Mouse (Mus musculus): ENCODE data around the gene Ccdc54.

The Ccdc54 gene

GRCm38 (mm10) chr16:50591054-50591453, at the start of gene Ccdc54:
Gene Ccdc54 (minus strand): TSS chr16:50591154.
- no peak for DNase-seq (ENCODE audit: low spot score in 2 of 2)

DNA sequence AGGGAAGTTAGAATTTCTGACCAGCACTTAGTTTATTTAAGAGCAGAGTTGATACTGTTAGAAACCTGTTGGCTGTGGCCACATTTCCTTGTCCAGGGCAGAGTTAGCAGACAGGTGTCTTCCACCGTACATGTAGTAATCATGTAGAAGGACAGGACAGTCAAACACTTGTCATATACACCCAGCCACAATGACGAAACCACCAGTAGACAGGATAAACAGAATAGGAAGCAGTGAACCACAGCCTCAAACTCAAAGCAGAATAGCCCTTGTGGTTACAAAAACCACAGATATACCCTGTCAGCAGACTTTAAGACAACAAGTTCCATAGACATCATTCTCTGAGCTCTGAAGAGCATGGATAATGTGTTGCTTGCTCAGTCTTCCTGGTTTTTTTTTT, 41.6 kb upstream of the Ccdc54 start:
- DNase-seq (ENCODE audit: low spot score in 2 of 2) = no peak

DNA sequence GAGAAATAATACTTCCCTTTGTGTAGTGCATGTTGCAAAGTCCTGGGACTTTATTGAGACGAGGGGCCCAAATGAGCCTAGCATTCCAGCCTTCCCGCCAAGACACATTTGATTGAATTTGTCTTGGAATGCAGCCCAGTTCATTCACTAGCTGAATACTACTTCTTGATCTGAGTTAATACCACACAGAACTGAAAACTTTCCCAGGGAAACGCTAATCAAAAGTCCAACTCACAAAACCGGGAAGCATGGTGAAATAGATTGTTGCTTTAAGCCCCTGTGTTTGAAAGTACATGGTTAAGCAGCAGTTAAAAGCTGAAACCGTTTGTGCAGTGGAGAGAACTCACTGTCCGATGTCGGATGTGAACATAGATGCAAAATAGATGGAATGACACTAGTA, 24.6 kb upstream of the Ccdc54 start:
- DNase-seq (ENCODE audit: low spot score in 2 of 2) = no peak

DNA sequence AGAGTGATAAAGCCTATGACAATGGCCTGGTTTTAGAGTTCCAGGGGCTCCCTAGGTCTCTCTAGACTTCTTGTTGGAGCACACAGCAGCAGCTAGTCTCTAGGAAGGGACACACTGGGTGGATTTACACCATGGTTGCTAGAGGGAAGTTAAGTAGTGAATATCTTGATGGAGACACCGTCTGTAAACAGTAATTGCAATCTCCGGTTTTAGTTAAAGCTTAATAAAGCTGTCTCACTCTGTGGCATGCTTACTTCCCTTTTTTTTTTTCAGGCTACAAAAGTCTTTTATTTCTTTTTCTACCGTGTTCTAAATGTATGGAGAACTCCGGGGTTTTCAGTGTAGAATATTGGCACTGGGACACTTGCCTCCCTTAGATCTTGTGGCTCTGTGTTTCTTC, 22.0 kb upstream of the Ccdc54 start:
- DNase-seq (ENCODE audit: low spot score in 2 of 2) = no peak

DNA sequence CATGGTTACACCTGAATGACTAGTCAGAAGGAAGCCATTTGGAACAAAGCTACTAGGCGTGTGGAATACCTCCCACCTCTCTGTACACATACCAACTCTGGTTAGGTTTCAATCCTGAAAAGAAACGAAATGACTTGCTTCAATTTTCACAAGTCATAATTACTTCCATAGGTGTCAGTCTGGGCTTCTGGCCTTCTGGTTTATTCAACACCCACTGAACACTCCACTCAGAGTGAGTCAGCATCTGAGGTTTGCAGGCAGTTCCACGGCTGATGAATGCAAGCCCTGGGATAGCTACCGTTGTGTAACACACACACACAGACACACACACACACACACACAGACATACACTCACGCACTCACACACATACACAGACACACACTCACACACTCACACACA, 19.6 kb upstream of the Ccdc54 start:
- DNase-seq (ENCODE audit: low spot score in 2 of 2) = peak; percentile 51 to 73

DNA sequence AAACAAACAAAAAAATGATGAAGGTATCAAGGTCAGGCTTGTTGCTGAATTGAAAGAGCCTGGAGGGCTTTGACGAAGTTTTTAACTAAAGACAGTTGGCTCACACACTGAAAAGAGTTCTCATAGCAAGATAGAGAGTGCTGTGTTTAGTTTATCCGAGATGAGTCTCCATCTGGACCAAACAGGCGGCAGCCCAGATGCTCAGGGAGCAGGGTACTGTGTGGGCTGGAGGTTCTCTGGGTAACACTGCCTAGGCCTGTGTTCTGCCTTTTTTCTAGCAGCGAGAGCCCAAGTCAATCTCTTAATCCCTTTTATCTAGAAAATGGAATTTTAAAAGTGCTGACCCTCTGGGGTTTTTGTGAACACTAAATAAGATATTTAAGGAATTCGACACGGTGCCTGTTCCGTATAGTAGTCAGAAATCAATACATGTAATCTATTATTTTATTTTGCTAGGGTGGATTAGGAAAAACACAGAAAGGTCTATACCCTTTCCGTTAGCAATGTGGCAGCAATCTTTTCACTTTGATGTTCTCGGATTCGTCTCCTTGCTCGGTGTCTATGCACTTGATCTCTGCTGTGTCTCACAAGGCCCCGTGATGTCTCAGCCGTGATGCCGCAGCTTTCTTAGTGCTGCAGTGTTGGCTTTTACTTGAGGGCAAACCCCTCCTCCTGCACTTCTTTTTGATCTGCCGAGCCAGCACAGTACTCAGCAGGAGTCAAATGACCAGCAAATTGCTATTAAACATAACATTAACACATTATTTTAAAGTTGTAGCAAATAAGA, 17.0 kb upstream of the Ccdc54 start:
- no peak for DNase-seq (ENCODE audit: low spot score in 2 of 2)

- DNase-seq (ENCODE audit: low spot score in 2 of 2) = no peak
Observed at GRCm38 (mm10) chr16:50604826-50605225, 13.9 kb upstream of the Ccdc54 start.

DNA sequence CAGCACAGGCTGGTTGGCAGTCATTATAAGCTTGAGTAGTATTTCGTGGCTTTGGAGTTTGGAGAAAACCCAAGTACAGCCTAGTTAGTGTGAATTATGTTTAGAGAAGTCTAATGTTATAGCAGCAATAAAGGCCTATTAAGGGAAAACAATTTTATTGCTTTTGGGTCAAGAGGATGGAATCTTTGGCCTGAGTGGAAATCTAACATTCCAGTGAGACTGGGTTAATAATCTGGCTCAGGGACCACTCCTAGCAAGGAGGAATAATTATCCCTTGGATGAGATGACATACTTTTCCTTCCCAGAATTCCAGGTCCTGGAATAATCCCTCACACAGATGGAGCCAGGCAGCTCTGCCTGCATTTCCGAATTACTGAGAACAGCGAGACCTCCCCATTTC, 11.0 kb upstream of the Ccdc54 start:
- no peak for DNase-seq (ENCODE audit: low spot score in 2 of 2)

DNA sequence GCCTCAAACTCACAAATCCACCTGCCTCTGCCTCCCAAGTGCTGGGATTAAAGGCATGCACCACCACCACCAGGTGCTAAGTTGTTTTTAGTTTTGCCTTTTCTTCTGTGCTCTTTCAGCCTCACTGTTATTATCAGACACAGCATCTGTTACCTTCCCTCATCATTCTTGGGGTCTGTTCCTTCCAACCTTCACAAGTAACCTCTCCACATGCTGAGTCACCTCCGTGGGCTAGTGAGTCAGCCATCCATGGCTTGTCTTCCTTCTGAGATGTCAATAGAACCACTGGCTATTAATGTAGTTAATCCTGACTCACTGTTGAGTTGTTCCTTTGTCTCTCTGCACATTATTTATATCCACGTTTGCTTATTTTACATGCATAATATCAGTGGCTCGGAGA, 9.7 kb upstream of the Ccdc54 start:
- no peak for DNase-seq (ENCODE audit: low spot score in 2 of 2)

- DNase-seq (ENCODE audit: low spot score in 2 of 2) = no peak
Observed at GRCm38 (mm10) chr16:50596679-50597078, 5.7 kb upstream of the Ccdc54 start.

DNA sequence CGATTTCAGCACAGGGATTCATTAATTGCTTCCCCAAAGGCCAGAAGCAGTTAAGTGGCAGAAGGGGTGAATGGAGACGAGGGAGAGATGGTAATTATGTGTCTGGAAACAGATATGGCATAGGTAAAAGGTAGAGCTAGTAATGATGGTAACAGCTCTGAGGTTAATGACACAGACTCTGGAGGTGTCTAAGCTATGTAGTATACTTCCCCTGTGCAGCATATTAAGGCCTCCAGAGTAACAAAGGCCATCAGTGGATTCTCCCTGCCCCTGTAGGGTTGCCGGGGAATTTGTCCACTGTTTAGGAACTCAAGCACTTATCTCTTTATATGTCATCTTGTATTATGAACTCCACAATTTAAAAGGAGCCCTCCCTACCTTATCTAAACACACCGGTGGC, 5.2 kb upstream of the Ccdc54 start:
- no peak for DNase-seq (ENCODE audit: low spot score in 2 of 2)

- no peak for DNase-seq (ENCODE audit: low spot score in 2 of 2)
Observed at GRCm38 (mm10) chr16:50594876-50595275, 3.9 kb upstream of the Ccdc54 start.

DNA sequence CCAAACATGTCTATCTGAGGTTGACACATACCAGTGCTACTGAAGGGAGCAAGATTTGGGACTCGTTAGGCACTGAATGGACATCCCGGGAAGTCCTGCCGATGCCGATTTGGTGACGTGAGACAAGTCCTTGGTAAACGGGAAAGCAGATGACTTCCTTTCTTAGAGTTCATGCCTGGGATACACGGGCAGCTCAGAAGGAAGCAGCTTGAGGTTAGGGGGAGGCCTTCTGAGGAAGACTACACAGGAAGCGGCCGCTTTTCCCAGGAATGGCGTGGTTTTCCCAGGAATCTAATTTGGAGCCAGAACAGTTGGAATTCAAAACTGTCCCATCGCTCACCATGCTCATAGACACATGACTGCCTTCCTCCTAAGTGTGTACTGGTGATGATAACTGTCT, 2.4 kb upstream of the Ccdc54 start:
- no peak for DNase-seq (ENCODE audit: low spot score in 2 of 2)

GRCm38 (mm10) chr16:50589574-50590151, 1.3 kb downstream of the Ccdc54 start:
- DNase-seq (ENCODE audit: low spot score in 2 of 2) = no peak

- DNase-seq (ENCODE audit: low spot score in 2 of 2) = no peak
Observed at GRCm38 (mm10) chr16:50588191-50588590, 2.8 kb downstream of the Ccdc54 start.

DNA sequence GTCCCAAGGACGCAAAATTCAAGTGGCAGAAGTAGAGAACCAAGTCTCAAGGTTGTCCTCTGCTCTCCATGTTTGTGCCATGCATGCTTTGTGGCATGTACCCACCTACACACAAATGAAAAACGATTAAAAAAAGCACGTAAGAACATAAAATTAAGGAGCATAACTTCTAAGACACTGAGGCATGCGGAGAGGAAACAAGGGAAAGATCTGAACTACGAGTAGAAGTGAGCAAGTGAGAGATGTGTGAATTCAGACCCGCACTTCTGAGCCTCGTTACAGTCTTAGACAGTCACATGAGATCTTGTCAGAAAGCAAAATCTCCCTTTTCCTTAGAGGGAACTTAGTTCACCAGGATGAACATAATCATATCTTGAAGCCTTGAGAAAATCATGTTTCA, 3.8 kb downstream of the Ccdc54 start:
- DNase-seq (ENCODE audit: low spot score in 2 of 2) = no peak

GRCm38 (mm10) chr16:50578361-50578760, 12.6 kb downstream of the Ccdc54 start:
- no peak for DNase-seq (ENCODE audit: low spot score in 2 of 2)

DNA sequence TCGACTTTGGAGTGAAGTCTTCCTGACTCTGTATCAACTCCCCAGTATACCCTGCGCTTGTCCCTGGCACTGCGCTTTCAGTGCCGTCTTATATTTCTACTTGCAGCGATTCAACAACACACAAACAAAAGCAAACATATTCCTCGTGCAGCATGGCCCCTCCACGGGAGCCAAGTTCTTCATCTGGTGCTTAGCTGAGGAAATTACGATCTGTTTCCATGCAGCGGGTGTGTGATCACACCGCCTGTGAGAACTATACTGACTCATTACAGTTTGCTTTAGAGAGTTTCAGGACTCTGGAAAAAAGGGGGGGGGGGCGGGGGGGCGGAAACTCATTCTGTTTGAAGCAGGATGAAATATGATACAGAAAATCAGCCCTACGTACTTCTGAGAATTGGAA, 18.4 kb downstream of the Ccdc54 start:
- DNase-seq (ENCODE audit: low spot score in 2 of 2) = peak; percentile 7 to 14

DNA sequence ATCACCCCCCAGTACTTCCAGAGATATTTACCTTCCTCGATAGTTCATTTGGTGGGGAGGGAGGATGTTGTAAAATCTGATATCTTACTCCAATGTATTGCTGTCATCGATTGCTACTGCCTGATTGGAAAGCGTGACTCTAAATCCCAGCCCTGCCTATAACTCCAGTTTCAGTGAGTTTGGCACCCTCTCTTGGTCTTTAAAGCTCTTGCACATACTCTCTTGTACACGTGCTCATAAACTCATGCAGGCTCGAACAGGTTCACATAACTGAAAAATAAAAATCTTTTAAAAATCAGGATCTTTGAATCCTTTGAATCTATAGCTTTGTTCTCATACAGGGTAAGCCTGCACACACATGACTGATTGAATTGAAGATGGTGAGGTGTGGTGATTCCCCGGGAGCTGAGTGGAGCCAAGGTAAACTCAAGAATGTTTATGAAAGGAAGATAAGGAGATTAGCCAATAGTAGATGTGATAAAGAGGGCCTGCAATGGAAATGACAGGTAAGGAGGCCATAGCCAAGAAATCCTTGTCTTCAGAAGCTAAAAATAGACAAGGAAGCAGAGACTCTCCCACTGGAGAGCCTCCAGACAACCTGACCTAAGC, 31.7 kb downstream of the Ccdc54 start:
- no peak for DNase-seq (ENCODE audit: low spot score in 2 of 2)

DNA sequence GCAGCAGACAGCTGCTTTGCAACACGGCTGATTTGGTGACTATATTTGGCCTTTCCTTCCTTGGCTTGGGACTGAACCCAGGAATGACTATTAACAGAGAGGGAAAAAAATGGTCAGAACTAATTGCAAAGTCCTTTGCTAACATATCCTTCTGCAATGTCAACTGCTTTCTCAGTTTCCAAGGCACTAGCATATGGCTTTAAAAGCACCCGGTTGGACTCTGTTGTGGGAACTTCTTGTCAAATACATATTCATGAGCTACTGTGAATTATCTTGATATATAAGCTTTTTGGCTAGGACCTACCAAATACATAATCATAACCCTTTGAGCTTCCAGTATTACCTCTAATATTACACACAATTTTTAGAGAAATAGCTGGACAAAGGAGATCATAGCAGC, 37.1 kb downstream of the Ccdc54 start:
- no peak for DNase-seq (ENCODE audit: low spot score in 2 of 2)

DNA sequence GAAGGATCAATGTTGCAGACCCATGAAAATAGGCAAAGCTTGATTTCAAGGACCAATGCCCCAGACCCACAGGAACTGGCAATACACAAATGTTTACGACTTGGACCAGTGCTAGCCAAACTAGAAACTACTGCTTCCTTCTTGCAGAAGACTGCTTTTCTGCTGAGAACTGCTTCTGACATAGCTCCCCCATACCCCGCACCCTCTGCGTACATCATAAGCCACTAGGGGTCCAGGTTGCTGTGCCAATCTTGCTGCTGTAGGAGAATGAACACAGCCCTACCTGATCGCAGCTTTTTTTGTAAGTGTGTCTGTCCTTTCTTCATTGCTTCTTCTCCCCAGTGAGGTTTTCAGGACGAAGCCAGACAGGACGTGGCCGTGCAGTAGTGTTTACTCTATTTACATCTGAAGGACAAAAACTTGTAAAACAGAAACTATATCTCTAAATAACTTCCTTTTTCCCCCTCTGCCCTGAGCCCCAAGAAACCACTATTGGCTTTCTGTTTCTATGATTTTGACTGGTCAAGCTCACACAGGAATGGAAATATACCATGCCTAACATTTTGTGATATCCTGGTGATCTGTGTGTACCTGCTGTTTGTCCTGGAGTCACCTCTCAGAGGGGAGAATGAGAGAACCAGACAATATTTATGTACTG, 39.0 kb downstream of the Ccdc54 start:
- DNase-seq (ENCODE audit: low spot score in 2 of 2) = no peak

GRCm38 (mm10) chr16:50550927-50551326, 40.0 kb downstream of the Ccdc54 start:
- no peak for DNase-seq (ENCODE audit: low spot score in 2 of 2)
